Mouse (Mus musculus) midbrain, embryonic 11.5 days (tissue): ENCODE results near the gene Skor1. TPM values are rescaled to one million over a fixed set of nuclear protein-coding genes. Genes with fewer than 3 reads are reported as not detected.

Experiments used
- ATAC-seq: fragments of 200-750 bp; cut with Nextera tagmentation; 2 replicates; pipeline ENCODE4 v1.8.0; 2017; ENCODE audit warnings: moderate TSS enrichment, moderate library complexity; ENCODE audit not compliant: low FRiP score
- DNase-seq: peaks from one replicate; pipeline ENCODE4 v3.0.0; 2015; ENCODE audit warnings: low spot score; ENCODE audit errors: missing footprints
- H3K27ac ChIP-seq: fragments of 300-500 bp; sonication (generic); 2 replicates; pipeline ENCODE4 v1.5.1; 2014; ENCODE audit warnings: low read depth, low read length
- H3K27me3 ChIP-seq: fragments of 300-500 bp; sonication (generic); 2 replicates; pipeline ENCODE4 v1.6.1; 2014; ENCODE audit warnings: mild to moderate bottlenecking, low read length, moderate library complexity, mixed read lengths; ENCODE audit not compliant: control insufficient read depth, insufficient read depth
- H3K36me3 ChIP-seq: fragments of 300-500 bp; sonication (generic); 2 replicates; pipeline ENCODE4 v1.6.1; 2014; ENCODE audit warnings: mild to moderate bottlenecking, low read length, moderate library complexity, mixed read lengths; ENCODE audit not compliant: control insufficient read depth, insufficient read depth
- H3K4me1 ChIP-seq: fragments of 300-500 bp; sonication (generic); 2 replicates; pipeline ENCODE4 v1.6.1; 2014; ENCODE audit warnings: low read length; ENCODE audit not compliant: control insufficient read depth, insufficient read depth
- H3K4me2 ChIP-seq: fragments of 300-500 bp; sonication (generic); 2 replicates; pipeline ENCODE4 v1.6.1; 2014; ENCODE audit warnings: mild to moderate bottlenecking, moderate library complexity
- H3K4me3 ChIP-seq: fragments of 300-500 bp; sonication (generic); 2 replicates; pipeline ENCODE4 v1.5.1; 2014; ENCODE audit warnings: low read depth, low read length
- H3K9ac ChIP-seq: fragments of 300-500 bp; sonication (generic); 2 replicates; pipeline ENCODE4 v1.6.1; 2014; ENCODE audit warnings: low read length
- H3K9me3 ChIP-seq: fragments of 300-500 bp; sonication (generic); 2 replicates; pipeline ENCODE4 v1.6.1; 2016; ENCODE audit warnings: low read length; ENCODE audit not compliant: control insufficient read depth
- WGBS: fragments of 180-500 bp; shearing (Covaris S2); extraction: QIAGEN DNeasy Blood & Tissue Kit; methylation state at CpG from one replicate; pipeline ENCODE4 v1.1.7; 2014; 5-methylcytosine and 5-hydroxymethylcytosine counted together
- polyA plus RNA-seq: library from polyadenylated mRNA; unstranded; fragments of >200 nt; fragmentation: Nextera tagmentation; extraction: Ambion mirVana; gene quantifications from 2 replicates; pipeline ENCODE4 v1.2.1, GENCODE M21; 2014

Gene Skor1
- polyA plus RNA-seq, 1 experiment from 2014 or later = 0.05 TPM

GRCm38 (mm10) chr9:63091971-63092528 is 56.7 kb downstream of the Skor1 start:
- no peaks in the 10 kb centered on the region for H3K9me3 ChIP-seq
- H3K4me3 ChIP-seq = peak overlapping the region; percentile 9
- H3K9ac ChIP-seq = peak overlapping the region; percentile 54
- ATAC-seq (peak; percentile 91), DNase-seq (peak; percentile 96)
- peak overlapping the region; percentile 38 for H3K4me2 ChIP-seq
- no peaks in the 10 kb centered on the region for H3K36me3 ChIP-seq
- peak overlapping the region; percentile 82 for H3K27ac ChIP-seq
- no peaks in the 10 kb centered on the region for H3K27me3 ChIP-seq
- 1% methylated on average over 13 of the region's 13 CpGs for WGBS
- H3K4me1 ChIP-seq = peaks cover 18% of the 10 kb centered on the region

GRCm38 (mm10) chr9:63091101-63091921 is 57.5 kb downstream of the Skor1 start:
- Histone ChIP-seq H3K4me3 (no peak overlapping the region), H3K27ac (peak overlapping the region; percentile 82)

GRCm38 (mm10) chr9:63089141-63089540 is 59.6 kb downstream of the Skor1 start:
- no peaks in the 10 kb centered on the region for H3K36me3 ChIP-seq
- H3K4me1 ChIP-seq = peaks cover 18% of the 10 kb centered on the region
- no peak overlapping the region for H3K27ac ChIP-seq
- ATAC-seq (no peak), DNase-seq (no peak)
- no peak overlapping the region for H3K9ac ChIP-seq
- no peaks in the 10 kb centered on the region for H3K9me3 ChIP-seq
- H3K4me2 ChIP-seq = no peak overlapping the region
- 96% methylated on average over 4 of the region's 4 CpGs for WGBS
- no peaks in the 10 kb centered on the region for H3K27me3 ChIP-seq
- no peak overlapping the region for H3K4me3 ChIP-seq

More at GRCm38 (mm10) chr9:63091101-63091921, 57.5 kb downstream of the Skor1 start:
- ATAC-seq (no peak), DNase-seq (peak; percentile 91)
- 9% methylated on average over 23 of the region's 23 CpGs for WGBS
- H3K9me3 ChIP-seq = no peaks in the 10 kb centered on the region
- H3K9ac ChIP-seq = no peak overlapping the region; the same call in 1 of the 2 replicates
- no peaks in the 10 kb centered on the region for H3K36me3 ChIP-seq
- H3K4me1 ChIP-seq = peaks cover 18% of the 10 kb centered on the region
- H3K4me2 ChIP-seq = peak overlapping the region; percentile 38
- no peaks in the 10 kb centered on the region for H3K27me3 ChIP-seq

Other genes with a start within 250 kb of the Skor1 start
- gene Pias1, start 161.0 kb downstream of the Skor1 start, polyA plus RNA-seq = 73.3 and 74.5 TPM in 2 replicates
- gene Map2k5, start 228.9 kb upstream of the Skor1 start, polyA plus RNA-seq = 36.9 and 37.8 TPM in 2 replicates